Mouse (Mus musculus): ENCODE results near the gene Rgs9. TPM values are rescaled to one million over a fixed set of nuclear protein-coding genes. Genes with fewer than 3 reads are reported as not detected.

Gene Rgs9
- polyA plus RNA-seq, 1 experiment from 2014 or later = 3.0 TPM

- H3K4me3 ChIP-seq (ENCODE audit: low read depth, low read length) = no peak overlapping the region
- no peak overlapping the region for H3K27ac ChIP-seq (ENCODE audit: low read length)
- ATAC-seq (no peak), DNase-seq (ENCODE audit: low spot score) (no peak)
- H3K9ac ChIP-seq (replicated peaks; ENCODE audit: low read depth) = no peak overlapping the region
- 70% methylated on average over 4 of the region's 4 CpGs for WGBS
- H3K9me3 ChIP-seq (ENCODE audit: low read length) = no peaks in the 10 kb centered on the region
- H3K27me3 ChIP-seq (replicated peaks; ENCODE audit: insufficient read depth, low read length) = no peaks in the 10 kb centered on the region
- no peak overlapping the region for H3K4me2 ChIP-seq (replicated peaks; ENCODE audit: low read depth, low read length)
- H3K4me1 ChIP-seq (ENCODE audit: insufficient read depth, low read depth, low read length) = no peaks in the 10 kb centered on the region
- no peak for TF ChIP-seq EP300 (IDR thresholded peaks at IDR 0.05)
- no peak for TF ChIP-seq CTCF (IDR thresholded peaks at IDR 0.05)
- no peaks in the 10 kb centered on the region for H3K36me3 ChIP-seq (ENCODE audit: insufficient read depth, low read length)
Observed at GRCm38 (mm10) chr11:109329331-109329730, 31.4 kb upstream of the Rgs9 start.

GRCm38 (mm10) chr11:109327952-109328351, 30.0 kb upstream of the Rgs9 start:
- DNase-seq (ENCODE audit: low spot score) (no peak), ATAC-seq (no peak)
- Histone ChIP-seq H3K9ac (replicated peaks; ENCODE audit: low read depth) (no peak overlapping the region), H3K27me3 (replicated peaks; ENCODE audit: insufficient read depth, low read length) (no peaks in the 10 kb centered on the region), H3K9me3 (ENCODE audit: low read length) (no peaks in the 10 kb centered on the region), H3K36me3 (ENCODE audit: insufficient read depth, low read length) (no peaks in the 10 kb centered on the region), H3K27ac (ENCODE audit: low read length) (no peak overlapping the region), H3K4me2 (replicated peaks; ENCODE audit: low read depth, low read length) (no peak overlapping the region), H3K4me3 (ENCODE audit: low read depth, low read length) (no peak overlapping the region), H3K4me1 (ENCODE audit: insufficient read depth, low read depth, low read length) (no peaks in the 10 kb centered on the region)
- no peak for TF ChIP-seq CTCF (IDR thresholded peaks at IDR 0.05)
- no peak for TF ChIP-seq EP300 (IDR thresholded peaks at IDR 0.05)
- WGBS = 79% methylated on average over 10 of the region's 10 CpGs

- no peak for ATAC-seq
- Histone ChIP-seq H3K27ac (ENCODE audit: low read length) (no peak overlapping the region), H3K4me3 (ENCODE audit: low read depth, low read length) (no peak overlapping the region), H3K4me2 (replicated peaks; ENCODE audit: low read depth, low read length) (no peak overlapping the region), H3K9me3 (ENCODE audit: low read length) (no peaks in the 10 kb centered on the region), H3K36me3 (ENCODE audit: insufficient read depth, low read length) (no peaks in the 10 kb centered on the region), H3K27me3 (replicated peaks; ENCODE audit: insufficient read depth, low read length) (no peaks in the 10 kb centered on the region), H3K9ac (replicated peaks; ENCODE audit: low read depth) (no peak overlapping the region), H3K4me1 (ENCODE audit: insufficient read depth, low read depth, low read length) (no peaks in the 10 kb centered on the region)
- TF ChIP-seq EP300 (IDR thresholded peaks at IDR 0.05) = no peak
- no peak for TF ChIP-seq CTCF (IDR thresholded peaks at IDR 0.05)
- WGBS = 54% methylated on average over 3 of the region's 3 CpGs
- no peak for DNase-seq (ENCODE audit: low spot score)
Observed at GRCm38 (mm10) chr11:109327381-109327780, 29.5 kb upstream of the Rgs9 start.

- no peaks in the 10 kb centered on the region for H3K9me3 ChIP-seq (ENCODE audit: low read length)
- no peak overlapping the region for H3K4me2 ChIP-seq (replicated peaks; ENCODE audit: low read depth, low read length)
- ATAC-seq (no peak), DNase-seq (ENCODE audit: low spot score) (no peak)
- H3K4me3 ChIP-seq (ENCODE audit: low read depth, low read length) = no peak overlapping the region
- no peaks in the 10 kb centered on the region for H3K27me3 ChIP-seq (replicated peaks; ENCODE audit: insufficient read depth, low read length)
- no peak overlapping the region for H3K27ac ChIP-seq (ENCODE audit: low read length)
- H3K9ac ChIP-seq (replicated peaks; ENCODE audit: low read depth) = no peak overlapping the region
- H3K4me1 ChIP-seq (ENCODE audit: insufficient read depth, low read depth, low read length) = no peaks in the 10 kb centered on the region
- H3K36me3 ChIP-seq (ENCODE audit: insufficient read depth, low read length) = no peaks in the 10 kb centered on the region
- 48% methylated on average over 13 of the region's 13 CpGs for WGBS
- no peak for TF ChIP-seq EP300 (IDR thresholded peaks at IDR 0.05)
- TF ChIP-seq CTCF (IDR thresholded peaks at IDR 0.05) = no peak
Observed at GRCm38 (mm10) chr11:109326270-109326669, 28.3 kb upstream of the Rgs9 start.

- ATAC-seq (no peak), DNase-seq (ENCODE audit: low spot score) (no peak)
- Histone ChIP-seq H3K9me3 (ENCODE audit: low read length) (no peaks in the 10 kb centered on the region), H3K4me3 (ENCODE audit: low read depth, low read length) (no peak overlapping the region), H3K9ac (replicated peaks; ENCODE audit: low read depth) (no peak overlapping the region), H3K27me3 (replicated peaks; ENCODE audit: insufficient read depth, low read length) (no peaks in the 10 kb centered on the region), H3K4me2 (replicated peaks; ENCODE audit: low read depth, low read length) (no peak overlapping the region), H3K27ac (ENCODE audit: low read length) (no peak overlapping the region), H3K4me1 (ENCODE audit: insufficient read depth, low read depth, low read length) (no peaks in the 10 kb centered on the region), H3K36me3 (ENCODE audit: insufficient read depth, low read length) (no peaks in the 10 kb centered on the region)
- WGBS = 53% methylated on average over 8 of the region's 8 CpGs
- TF ChIP-seq CTCF (IDR thresholded peaks at IDR 0.05) = no peak
- TF ChIP-seq EP300 (IDR thresholded peaks at IDR 0.05) = no peak
Observed at GRCm38 (mm10) chr11:109320361-109320933, 22.5 kb upstream of the Rgs9 start.

GRCm38 (mm10) chr11:109319946-109320345, 22.0 kb upstream of the Rgs9 start:
- ATAC-seq = no peak
- TF ChIP-seq EP300 (IDR thresholded peaks at IDR 0.05) (no peak), CTCF (IDR thresholded peaks at IDR 0.05) (no peak)
- WGBS = 73% methylated on average over 5 of the region's 5 CpGs

GRCm38 (mm10) chr11:109319471-109319870, 21.5 kb upstream of the Rgs9 start:
- DNase-seq (ENCODE audit: low spot score) (no peak), ATAC-seq (no peak)
- Histone ChIP-seq H3K4me1 (ENCODE audit: insufficient read depth, low read depth, low read length) (no peaks in the 10 kb centered on the region), H3K4me3 (ENCODE audit: low read depth, low read length) (no peak overlapping the region), H3K9ac (replicated peaks; ENCODE audit: low read depth) (no peak overlapping the region), H3K27me3 (replicated peaks; ENCODE audit: insufficient read depth, low read length) (no peaks in the 10 kb centered on the region), H3K9me3 (ENCODE audit: low read length) (no peaks in the 10 kb centered on the region), H3K4me2 (replicated peaks; ENCODE audit: low read depth, low read length) (no peak overlapping the region), H3K27ac (ENCODE audit: low read length) (no peak overlapping the region), H3K36me3 (ENCODE audit: insufficient read depth, low read length) (no peaks in the 10 kb centered on the region)
- 89% methylated on average over 4 of the region's 4 CpGs for WGBS
- TF ChIP-seq EP300 (IDR thresholded peaks at IDR 0.05) (no peak), CTCF (IDR thresholded peaks at IDR 0.05) (no peak)

More at GRCm38 (mm10) chr11:109319946-109320345, 22.0 kb upstream of the Rgs9 start:
- Histone ChIP-seq H3K27me3 (replicated peaks; ENCODE audit: insufficient read depth, low read length) (no peaks in the 10 kb centered on the region), H3K4me1 (ENCODE audit: insufficient read depth, low read depth, low read length) (no peaks in the 10 kb centered on the region), H3K27ac (ENCODE audit: low read length) (no peak overlapping the region), H3K9ac (replicated peaks; ENCODE audit: low read depth) (no peak overlapping the region), H3K4me2 (replicated peaks; ENCODE audit: low read depth, low read length) (no peak overlapping the region), H3K9me3 (ENCODE audit: low read length) (no peaks in the 10 kb centered on the region), H3K4me3 (ENCODE audit: low read depth, low read length) (no peak overlapping the region), H3K36me3 (ENCODE audit: insufficient read depth, low read length) (no peaks in the 10 kb centered on the region)
- no peak for DNase-seq (ENCODE audit: low spot score)

Measured in lung, postnatal 0 days (tissue).